11 mouse cellular contexts compared by ENCODE assay signal in genomic region chr5:141738725-141739124, GRCm38 (mm10).
DNase-seq lines count a peak whose midpoint lies in the region; ATAC-seq and TF ChIP-seq lines count a peak whose summit lies in the region.
"Had no signal": no experiment of that assay in that cellular context is flagged by ENCODE, and none has a peak within 500 bp of the region (broad histone marks: within the 10 kb centered on the region; RNA-seq: fewer than 3 reads in every experiment).

No protein-coding gene starts in this region.

- no peaks in the 10 kb centered on the region for H3K4me1 ChIP-seq in E14TG2a.4 (replicated peaks; ENCODE audit: low read depth, low read length)
- H3K4me1 ChIP-seq: hindbrain, embryonic 15.5 days; lung, embryonic 15.5 days; midbrain, embryonic 15.5 days had no signal

- no peak overlapping the region for H3K4me3 ChIP-seq in left cerebral cortex, adult 2 months
- H3K4me3 ChIP-seq in E14TG2a.4 (replicated peaks; ENCODE audit: low read length): no peak overlapping the region
- H3K4me3 ChIP-seq: hindbrain, embryonic 15.5 days; lung, embryonic 15.5 days; midbrain, embryonic 15.5 days had no signal

- no peaks in the 10 kb centered on the region for H3K9me3 ChIP-seq in E14TG2a.4 (ENCODE audit: low read length)
- H3K9me3 ChIP-seq: hindbrain, embryonic 15.5 days; lung, embryonic 15.5 days; midbrain, embryonic 15.5 days had no signal

- H3K27me3 ChIP-seq in E14TG2a.4 (ENCODE audit: insufficient read depth, low read length): no peaks in the 10 kb centered on the region
- H3K27me3 ChIP-seq: hindbrain, embryonic 15.5 days; lung, embryonic 15.5 days; midbrain, embryonic 15.5 days had no signal

- no peak for ATAC-seq in CD4-positive, CD25-positive, alpha-beta regulatory T cell, adult 4 months
- ATAC-seq: midbrain, embryonic 15.5 days had no signal

- TF ChIP-seq CTCF in left cerebral cortex, adult 2 months (IDR thresholded peaks at IDR 0.05): peak; percentile 23
- TF ChIP-seq CTCF in E14TG2a.4 (conservative IDR thresholded peaks at IDR 0.05; ENCODE audit: low read length): peak; percentile 39

- peak; percentile 9 for DNase-seq in CD4-positive, CD25-positive, alpha-beta regulatory T cell, adult 2 months (ENCODE audit: low read depth, low spot score)
- DNase-seq in left cerebral cortex, adult 2 months (ENCODE audit: extremely low spot score in 1 of 2, low spot score in 2 of 2): no peak
- DNase-seq in left cerebral cortex, adult 8-10 months (ENCODE audit: low spot score in 2 of 2): no peak
- DNase-seq in induced T-regulatory cell, adult 2 months (ENCODE audit: low read depth): peak; percentile 4
- DNase-seq in right cerebral cortex, postnatal 4 days: no peak
- DNase-seq in ovary, postnatal 14 days (ENCODE audit: low spot score): no peak

- H3K27ac ChIP-seq in left cerebral cortex, adult 2 months: no peak overlapping the region
- H3K27ac ChIP-seq: hindbrain, embryonic 15.5 days; lung, embryonic 15.5 days; midbrain, embryonic 15.5 days had no signal

- intact Hi-C loops in left cerebral cortex, adult 2 months (cut with DNase I): no loop called here

- no peaks in the 10 kb centered on the region for H3K36me3 ChIP-seq in E14TG2a.4 (ENCODE audit: insufficient read depth, low read length)
- H3K36me3 ChIP-seq: hindbrain, embryonic 15.5 days; lung, embryonic 15.5 days; midbrain, embryonic 15.5 days had no signal

Comparison
In these comparisons a context has a peak if more than half of its experiments do, and no peak if none do; other contexts are left out.
1. DNase-seq: peak in CD4-positive, CD25-positive, alpha-beta regulatory T cell, adult 2 months (single experiment) and induced T-regulatory cell, adult 2 months (single experiment); none in left cerebral cortex, adult 2 months (0 of 2), left cerebral cortex, adult 8-10 months (0 of 2), right cerebral cortex, postnatal 4 days (single experiment) and ovary, postnatal 14 days (single experiment).